Mouse (Mus musculus): ENCODE data around the gene Slc15a2. TPM values are rescaled to one million over a fixed set of nuclear protein-coding genes. Genes with fewer than 3 reads are reported as not detected.

The Slc15a2 gene
- total RNA-seq, 2 experiments from 2014 or later, result 36.9 to 37.6 TPM

DNA sequence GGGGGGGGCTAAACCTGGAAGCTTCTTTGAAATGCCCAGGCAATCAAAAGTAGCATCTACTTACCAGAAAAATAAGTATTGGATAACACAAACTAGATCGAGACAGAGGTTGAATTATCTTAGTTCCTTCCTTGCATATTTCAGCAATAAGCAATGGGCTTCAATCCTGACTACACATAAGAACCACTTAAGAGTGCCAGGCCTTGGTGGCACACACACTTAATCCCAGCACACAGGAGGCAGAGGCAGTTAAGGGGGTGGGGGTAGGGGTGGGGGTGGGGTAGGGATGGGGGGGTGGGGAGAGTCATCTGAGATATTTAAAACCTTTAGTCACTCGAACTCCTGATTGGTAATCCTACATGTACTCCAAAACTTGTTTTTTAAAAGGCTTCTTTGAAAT lies 13.5 kb downstream of the Slc15a2 start:
- intact Hi-C loops (cut with DNase I), result no loop called here
- DNase-seq (ENCODE audit: low spot score in 2 of 2), result no peak

DNA sequence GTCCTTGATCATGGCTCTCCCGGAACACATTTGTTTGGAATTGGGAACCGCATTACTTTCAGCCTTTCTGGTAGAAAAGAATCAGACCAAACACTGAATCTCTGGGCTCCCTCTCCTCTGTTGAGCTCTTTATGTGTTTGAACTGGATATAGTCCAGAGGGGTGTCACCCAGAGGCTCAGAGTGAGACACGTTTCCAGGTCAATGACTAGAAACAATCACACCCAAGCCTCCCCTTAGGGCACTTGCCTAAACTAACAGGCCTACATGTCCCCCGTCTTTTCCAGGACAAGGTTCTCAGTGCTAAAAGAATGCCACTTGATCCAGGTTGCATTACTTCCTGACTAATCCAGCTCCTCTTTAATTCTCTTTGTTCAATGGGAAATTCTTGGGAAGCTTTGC lies 13.9 kb downstream of the Slc15a2 start:
- DNase-seq (ENCODE audit: low spot score in 2 of 2), result peak; percentile 4 to 32
- intact Hi-C loops (cut with DNase I), result no loop called here

DNA sequence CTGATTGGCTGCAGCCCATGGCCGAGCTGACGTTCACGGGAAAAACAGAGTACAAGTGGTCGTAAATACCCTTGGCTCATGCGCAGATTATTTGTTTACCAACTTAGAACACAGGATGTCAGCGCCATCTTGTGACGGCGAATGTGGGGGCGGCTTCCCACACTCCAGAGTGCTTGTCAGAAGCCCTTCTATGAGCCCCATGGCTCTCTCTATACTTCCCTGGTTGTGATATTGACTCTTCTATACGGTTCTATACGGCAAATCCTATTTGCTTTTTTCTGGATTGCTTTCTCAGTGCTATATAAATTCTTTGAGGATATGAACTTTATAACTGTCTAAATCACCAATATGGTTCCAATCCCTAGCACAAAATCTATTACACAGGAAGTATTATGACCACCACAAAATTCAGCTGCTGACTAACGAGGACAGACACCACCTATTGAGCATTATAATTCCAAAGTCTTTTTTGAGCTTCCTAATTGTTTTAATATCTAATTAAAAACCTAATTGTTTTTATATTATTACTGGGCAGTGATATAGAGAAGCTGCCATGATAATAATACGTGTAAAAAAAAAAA lies 14.5 kb downstream of the Slc15a2 start:
- intact Hi-C loops (cut with DNase I), result no loop called here
- peak in 1 of 2 experiments; percentile 7 for DNase-seq (ENCODE audit: low spot score in 2 of 2)

DNA sequence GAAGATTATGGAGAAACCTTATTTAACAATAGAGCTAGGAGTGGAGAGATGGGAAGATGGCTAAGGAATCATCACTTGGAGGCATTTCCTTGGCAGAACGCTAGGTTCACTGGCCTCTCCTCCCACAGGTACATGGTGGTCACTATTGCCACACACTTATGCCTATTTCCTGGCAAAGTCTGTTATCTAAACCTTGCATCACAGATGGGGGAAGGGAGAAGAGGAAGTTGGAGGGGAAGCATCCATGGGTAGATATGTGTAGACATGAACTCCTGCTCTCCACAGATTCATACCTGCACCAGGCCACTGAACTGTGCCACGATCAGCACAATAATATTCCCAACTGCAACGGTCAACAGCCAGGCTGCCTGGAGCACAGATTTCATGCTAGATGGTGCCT lies 32.8 kb downstream of the Slc15a2 start:
- intact Hi-C loops (cut with DNase I), result no loop called here
- no peak for DNase-seq (ENCODE audit: low spot score in 2 of 2)

DNA sequence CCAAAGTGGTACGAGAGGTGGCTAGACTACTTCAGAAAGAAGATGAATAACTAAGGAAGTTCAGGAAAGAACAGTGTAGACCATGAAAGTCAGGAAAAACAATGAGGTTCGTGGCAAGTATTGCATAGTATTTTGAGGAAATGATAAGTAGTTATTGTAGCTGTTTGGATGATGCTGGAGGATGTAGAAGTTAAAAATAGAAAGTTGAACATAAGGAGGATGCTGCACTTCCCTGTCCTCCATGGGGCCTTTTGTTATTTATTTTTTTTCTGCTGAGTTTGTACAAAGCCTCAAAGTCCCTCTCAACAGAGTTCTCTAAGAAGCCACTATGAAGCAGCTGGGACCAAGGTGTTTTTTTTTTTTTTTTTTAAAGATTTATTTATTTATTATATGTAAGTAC lies 37.0 kb downstream of the Slc15a2 start:
- intact Hi-C loops (cut with DNase I), result no loop called here
- no peak for DNase-seq (ENCODE audit: low spot score in 2 of 2)

DNA sequence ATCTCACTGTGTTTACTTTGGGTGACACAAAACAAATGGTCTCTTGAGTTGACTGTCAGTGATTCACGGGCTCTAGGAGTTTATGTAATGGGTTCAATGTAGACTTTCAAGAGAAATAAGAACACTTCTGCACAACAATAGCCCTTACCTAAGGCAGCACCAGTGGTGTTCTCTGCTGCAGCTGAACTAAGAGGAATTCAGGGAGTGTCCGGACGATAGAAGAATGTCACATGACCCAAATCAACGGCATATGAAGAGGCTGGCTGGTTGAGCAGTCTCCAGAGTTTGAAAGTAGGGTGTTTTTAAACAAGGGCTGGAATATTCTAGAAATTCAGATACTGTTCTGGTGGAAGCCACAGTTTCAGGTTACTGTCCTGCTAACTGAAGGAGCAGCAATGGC lies 37.7 kb downstream of the Slc15a2 start:
- intact Hi-C loops (cut with DNase I), result no loop called here
- DNase-seq (ENCODE audit: low spot score in 2 of 2), result no peak

DNA sequence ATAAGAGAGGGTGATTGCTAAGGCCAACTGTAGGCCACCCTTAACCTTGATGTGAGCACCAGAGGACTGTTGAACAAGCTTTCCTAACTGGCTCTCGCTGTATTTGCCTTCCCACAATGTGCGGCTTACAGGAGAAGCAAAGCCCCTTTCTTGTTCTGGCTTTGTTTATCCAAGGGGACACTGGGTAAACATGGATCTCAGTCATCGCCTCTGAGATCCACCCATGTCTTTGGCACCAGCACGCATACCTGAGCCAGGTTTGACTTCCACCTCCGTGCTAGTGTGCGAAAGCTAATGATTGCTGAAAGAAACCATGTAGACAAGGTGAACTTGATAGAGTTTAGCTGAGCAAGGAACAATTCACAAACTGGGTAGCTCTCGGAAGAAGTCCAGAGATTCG lies 41.2 kb downstream of the Slc15a2 start:
- intact Hi-C loops (cut with DNase I), result no loop called here
- no peak for DNase-seq (ENCODE audit: low spot score in 2 of 2)

DNA sequence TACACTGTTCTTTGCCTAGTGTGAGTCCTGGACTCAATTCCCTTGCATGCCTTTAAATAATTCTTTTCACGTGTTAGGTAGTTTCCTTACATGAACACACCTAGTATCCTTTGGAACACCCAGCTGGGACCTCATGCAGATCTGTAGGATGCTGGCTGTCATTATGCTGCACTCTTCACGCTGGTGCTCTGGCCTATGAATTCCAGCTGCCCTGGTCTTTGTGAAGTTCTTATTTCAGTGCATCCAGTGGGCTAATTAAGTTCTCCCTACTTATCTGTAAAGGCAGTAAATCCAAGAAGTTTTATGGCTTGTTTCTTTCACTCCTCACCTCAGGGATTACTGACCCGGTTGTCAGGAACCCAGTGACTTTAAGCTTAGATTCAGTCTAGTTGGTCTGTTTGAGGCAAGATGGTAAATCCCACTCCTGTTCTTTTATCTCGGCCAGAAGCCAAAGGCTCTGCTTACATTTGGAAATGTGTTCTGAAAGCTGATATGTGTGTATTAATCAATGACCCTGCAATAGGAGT lies 45.3 kb downstream of the Slc15a2 start:
- DNase-seq (ENCODE audit: low spot score in 2 of 2), result no peak
- intact Hi-C loops (cut with DNase I), result no loop called here

DNA sequence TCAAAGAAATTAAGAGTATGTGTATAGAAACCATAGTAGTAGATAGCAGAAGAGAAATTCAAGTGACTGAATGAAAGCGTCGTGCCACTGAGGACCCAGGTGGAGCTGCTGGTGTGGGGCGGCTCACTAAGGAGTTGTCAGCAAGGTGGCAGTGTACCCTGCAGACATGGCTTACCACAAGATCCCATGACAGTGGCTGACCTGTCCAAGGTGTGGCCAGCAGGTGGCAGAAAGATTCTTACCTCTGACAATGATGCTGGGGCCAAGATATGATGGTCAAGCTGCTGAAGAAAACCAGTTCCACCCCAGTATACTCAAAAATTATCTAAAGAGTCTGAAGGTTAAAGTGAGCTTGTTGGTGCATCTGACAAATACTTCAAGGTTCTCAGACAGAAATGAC lies 49.3 kb downstream of the Slc15a2 start:
- DNase-seq (ENCODE audit: low spot score in 2 of 2), result no peak

DNA sequence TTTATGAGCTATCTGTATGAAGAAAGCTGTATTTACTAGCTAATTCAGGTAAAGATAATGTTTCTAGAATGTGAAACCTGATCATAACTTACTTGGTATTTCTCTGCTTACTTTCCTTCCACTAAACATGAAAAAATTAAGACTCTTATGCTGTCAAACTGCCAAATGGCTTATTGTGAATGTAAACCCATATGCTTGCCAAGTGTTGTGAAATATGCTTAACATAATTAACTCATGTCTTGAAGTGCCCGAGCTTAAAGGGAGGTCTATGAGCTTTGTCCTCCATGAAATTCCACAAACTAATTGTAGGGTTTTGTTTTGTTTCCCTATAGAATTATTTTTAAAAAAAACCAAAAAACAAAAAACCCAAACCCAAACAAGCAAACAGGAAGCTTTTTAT lies 50.9 kb downstream of the Slc15a2 start:
- intact Hi-C loops (cut with DNase I), result no loop called here
- no peak for DNase-seq (ENCODE audit: low spot score in 2 of 2)

More for the DNA sequence above, 49.3 kb downstream of the Slc15a2 start:
- intact Hi-C loops (cut with DNase I), result no loop called here

DNA sequence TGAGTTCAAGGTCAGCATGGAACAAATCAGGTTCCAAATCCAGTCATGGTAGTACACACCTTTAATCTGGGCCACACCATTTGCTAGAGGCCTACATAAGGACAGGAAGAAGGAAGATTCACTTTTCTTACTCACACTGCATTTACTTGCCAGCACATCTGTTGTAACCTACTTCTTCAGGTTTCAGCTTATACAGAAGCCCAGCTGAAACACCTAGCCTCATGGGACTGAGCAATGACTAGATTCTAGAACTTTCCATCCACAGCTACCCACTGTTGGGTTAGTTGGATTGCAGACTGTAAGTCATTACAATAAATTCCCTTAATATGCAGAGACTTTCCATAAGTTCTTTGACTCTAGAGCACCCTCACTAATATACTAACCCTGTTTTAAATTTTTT lies 52.2 kb downstream of the Slc15a2 start:
- no peak for DNase-seq (ENCODE audit: low spot score in 2 of 2)
- intact Hi-C loops (cut with DNase I), result no loop called here

DNA sequence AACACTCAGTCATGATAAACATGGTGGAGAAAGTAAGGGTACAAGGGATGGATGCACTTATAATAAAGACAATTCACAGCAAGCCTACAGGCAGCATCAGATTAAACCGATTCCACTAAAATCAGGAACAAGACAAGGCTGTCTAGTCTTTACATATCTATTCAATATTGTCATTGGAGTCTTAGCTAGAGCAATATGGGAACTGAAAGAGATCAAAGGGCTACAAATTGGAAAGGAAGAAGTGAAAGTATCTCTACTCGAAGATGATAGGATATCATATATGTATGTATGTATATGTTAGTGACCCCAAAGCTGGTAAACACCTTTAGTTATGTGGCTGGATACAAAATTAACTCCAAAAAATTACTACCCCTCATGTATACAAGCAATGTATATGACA lies 55.8 kb downstream of the Slc15a2 start:
- DNase-seq (ENCODE audit: low spot score in 2 of 2), result no peak
- intact Hi-C loops (cut with DNase I), result no loop called here

DNA sequence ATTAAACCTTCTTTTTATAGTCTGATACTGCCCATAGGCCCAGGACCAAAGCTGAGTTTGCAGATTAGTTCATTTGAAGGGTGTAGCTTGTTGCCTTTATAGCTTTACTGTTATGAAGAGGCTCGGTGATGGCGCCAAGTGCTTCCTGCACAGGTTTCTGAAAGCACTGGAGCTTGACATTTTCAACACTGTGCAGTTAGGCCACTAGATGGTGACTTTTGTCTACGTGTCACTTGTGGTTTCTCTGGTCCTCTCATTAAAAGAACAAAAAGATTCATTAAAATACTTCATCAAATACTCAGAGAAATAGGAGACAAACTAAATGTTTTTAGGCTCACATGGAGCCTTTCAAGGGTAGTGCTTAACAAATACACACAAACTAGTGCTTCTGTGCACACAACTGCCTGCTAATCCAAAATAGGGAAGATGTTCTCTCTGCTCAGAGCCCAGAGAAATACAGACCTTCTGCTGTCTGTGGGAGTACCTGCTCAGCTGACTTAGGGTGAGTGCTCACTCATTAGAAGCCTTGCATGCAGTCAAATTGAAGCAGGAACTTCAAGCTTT lies 60.8 kb downstream of the Slc15a2 start:
- peak; percentile 23 to 26 for DNase-seq (ENCODE audit: low spot score in 2 of 2)
- intact Hi-C loops (cut with DNase I), result loop anchor here (2.0 to 5.0 kb wide), 2 partner anchors 93 to 252 kb away; no protein-coding TSS in a partner anchor

DNA sequence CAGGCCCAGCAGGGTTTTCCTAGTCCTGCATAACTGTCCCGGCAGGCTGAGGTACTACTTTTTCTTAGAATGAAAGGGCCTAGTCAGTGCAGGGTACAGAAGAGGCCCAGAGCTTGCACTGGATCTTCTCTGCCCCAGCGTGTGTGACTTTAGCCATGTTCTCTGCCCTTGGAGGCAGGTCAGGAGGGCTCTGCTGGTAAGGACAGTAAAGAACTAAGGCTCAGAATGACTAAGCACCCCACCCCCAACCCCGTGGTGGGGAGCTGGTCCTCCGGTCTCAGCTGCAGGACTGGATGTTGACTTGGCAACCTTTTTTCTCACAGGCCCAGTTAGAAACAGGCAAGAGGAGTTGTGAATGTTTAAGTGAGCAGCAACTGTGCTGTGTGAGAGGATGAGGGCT lies 62.0 kb downstream of the Slc15a2 start:
- intact Hi-C loops (cut with DNase I), result loop anchor here (5.0 kb wide), 1 partner anchor 250 kb away; no protein-coding TSS in a partner anchor

DNA sequence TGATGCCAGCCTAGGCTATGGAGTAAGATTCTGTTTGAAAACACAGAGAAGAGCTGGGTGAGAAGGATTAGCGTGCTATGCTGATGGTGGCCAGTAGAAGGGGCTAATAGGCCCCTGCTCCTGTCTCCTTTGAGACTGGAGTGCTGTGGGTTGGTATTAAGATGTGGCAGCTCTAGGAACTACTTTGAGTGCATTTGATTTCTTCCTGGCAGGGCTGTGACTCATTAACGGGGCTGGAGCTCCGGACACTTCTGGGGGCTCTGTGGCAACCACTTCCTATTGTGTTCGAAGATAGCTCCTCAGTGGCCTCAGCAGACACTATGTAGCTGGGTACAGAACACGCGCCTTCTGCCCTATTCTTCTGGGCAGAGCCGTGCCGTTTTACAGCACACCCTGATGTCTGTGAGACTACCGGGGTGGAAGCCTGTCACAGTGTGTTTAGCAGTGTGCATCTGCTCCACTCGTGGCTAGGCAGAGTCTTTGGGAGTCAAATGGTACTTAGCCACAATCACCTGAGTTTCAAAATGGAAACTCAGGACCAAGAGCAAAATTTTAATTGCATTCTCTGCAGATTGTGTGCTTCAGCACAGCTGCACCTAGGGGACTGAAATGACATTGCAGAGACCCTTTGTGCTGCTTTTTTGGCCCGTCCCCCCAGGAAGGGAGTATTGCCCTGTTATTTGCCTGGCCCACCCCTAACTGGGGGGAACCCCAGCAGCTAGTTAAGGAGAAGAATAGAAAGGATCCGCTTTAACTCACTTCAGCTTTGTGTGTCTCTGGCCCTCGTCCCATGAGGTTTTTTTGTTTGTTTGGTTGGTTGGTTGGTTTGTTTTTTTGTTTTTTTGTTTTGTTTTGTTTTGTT lies 64.3 kb downstream of the Slc15a2 start:
- intact Hi-C loops (cut with DNase I), result loop anchor here (5.0 kb wide), 1 partner anchor 248 kb away; no protein-coding TSS in a partner anchor
- no peak for DNase-seq (ENCODE audit: low spot score in 2 of 2)

More for the DNA sequence above, 62.0 kb downstream of the Slc15a2 start:
- DNase-seq (ENCODE audit: low spot score in 2 of 2), result no peak

DNA sequence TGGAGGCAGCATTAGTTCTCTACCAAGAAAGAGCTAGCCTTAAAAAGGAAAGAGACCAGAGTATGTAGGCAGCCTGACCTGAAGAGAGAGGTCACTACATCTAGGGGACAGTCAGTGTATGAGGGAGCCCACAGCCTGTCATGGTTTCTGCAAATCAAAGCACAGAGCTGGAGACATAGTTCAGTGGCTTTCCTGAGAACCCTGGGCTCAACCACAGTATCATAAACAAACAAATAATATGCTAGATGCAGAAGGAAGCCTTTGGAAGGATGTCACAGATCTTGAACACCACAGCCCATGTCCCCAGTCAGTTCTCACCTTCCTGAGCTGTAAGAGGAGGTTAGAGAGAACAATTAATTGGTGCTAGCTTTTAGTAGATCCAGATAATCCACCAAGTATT lies 66.1 kb downstream of the Slc15a2 start:
- DNase-seq (ENCODE audit: low spot score in 2 of 2), result no peak
- intact Hi-C loops (cut with DNase I), result no loop called here

DNA sequence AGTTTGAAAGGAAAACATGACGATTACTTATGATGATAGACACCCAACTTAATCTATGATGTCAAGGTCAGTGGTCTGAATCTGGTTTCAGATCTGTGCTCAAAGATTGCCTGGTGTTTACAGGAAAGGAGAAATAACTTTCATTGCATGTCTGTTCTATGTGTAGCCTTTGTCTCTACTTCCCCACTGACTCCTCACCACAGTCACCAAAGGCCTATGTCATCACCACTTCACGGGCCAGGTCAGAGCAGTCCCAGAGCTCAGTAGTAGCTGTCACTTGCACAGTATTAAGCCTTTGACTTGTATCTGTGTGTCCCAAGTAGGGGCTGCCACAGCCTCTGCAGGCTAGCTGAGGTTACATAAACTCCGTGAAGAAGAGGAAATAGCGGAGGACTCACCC lies 67.3 kb downstream of the Slc15a2 start:
- no peak for DNase-seq (ENCODE audit: low spot score in 2 of 2)
- intact Hi-C loops (cut with DNase I), result no loop called here

DNA sequence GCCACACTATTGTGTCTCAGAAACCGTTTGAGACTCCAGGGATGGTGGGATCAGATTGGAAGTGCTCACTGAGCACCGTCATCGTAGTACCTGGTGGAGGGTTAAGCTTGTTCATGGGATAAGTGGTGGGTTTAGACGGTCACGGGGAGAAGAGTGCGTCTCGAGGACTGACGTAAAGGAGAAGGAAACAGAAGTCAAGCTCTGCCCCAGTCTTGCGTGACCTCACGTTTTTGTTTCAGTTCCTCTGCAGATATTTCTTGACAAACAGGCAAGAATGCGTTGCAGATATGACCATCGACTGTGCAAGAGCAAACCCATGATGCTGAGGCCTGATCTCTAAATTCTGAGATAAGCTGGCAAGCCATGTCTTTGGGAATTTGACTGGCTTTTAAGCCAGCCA lies 73.0 kb downstream of the Slc15a2 start:
- intact Hi-C loops (cut with DNase I), result no loop called here
- DNase-seq (ENCODE audit: low spot score in 2 of 2), result no peak

DNA sequence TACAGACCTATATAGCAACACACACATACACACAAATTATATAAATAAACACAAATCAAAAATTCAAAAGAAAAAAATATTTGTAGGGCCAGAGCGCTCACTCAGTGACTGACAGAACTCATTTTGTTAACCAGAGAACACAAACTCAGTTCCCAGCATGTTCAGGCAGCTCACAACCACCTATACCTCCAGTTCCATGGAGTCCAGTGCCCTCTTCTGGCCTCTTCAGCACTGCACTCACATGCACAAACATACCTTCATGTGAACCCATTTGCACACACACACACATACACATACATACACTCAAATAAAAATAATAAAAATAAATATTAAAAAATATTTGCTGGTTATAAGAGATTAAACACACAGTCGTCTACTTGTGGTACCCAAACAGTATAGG lies 74.0 kb downstream of the Slc15a2 start:
- DNase-seq (ENCODE audit: low spot score in 2 of 2), result no peak
- intact Hi-C loops (cut with DNase I), result no loop called here

DNA sequence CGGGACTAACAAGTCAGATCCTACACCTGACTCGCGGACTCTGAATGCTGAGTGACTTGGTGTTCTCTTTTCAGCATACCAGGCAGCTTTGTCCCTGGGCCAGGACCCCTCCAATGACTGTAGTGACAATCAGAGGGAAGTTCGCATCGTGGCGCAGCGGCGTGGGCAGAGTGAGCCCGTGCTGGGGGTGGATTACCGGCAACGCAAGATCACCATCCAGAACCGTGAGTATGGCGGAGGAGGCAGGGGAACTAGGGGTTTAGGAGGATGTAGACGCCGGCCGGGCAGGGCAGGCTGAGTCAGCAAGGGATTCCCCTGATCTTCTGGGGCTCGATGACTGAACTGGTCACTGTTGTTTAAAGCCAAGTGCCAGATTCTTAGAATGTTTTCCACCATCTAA lies 75.4 kb downstream of the Slc15a2 start:
- intact Hi-C loops (cut with DNase I), result no loop called here
- DNase-seq (ENCODE audit: low spot score in 2 of 2), result no peak
